ENCODE assay signal across 28 mouse cellular contexts in the genomic region with DNA sequence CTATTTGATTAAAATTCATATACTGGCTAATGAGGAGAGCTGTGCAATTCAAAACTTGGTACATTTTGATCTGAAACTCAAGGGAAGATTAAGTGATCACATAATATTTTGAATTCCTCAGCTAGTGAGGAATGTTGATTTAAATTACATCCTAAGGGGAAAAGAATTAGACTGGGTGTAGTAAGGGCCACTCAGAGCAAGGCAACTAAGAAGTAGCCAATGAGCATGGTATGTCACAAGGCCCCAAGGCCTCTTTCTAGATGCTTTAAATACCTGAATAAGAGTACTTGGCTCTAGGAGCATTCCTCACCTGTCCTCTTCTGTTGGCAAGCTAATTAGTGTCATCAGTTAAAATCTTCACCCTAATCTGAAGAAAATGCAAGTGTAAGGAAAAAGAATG.
"Had no signal": no experiment of that assay in that cellular context is flagged by ENCODE, and none has a peak within 500 bp of the region (broad histone marks: within the 10 kb centered on the region; RNA-seq: fewer than 3 reads in every experiment).

No protein-coding gene starts in this region.

- H3K9me3 ChIP-seq: embryonic facial prominence, embryonic 10.5 days; embryonic facial prominence, embryonic 12.5 days; embryonic facial prominence, embryonic 13.5 days; embryonic facial prominence, embryonic 15.5 days; forebrain, embryonic 10.5 days; forebrain, embryonic 12.5 days; forebrain, embryonic 13.5 days; forebrain, embryonic 15.5 days had no signal

- H3K4me2 ChIP-seq: embryonic facial prominence, embryonic 12.5 days; embryonic facial prominence, embryonic 13.5 days; embryonic facial prominence, embryonic 15.5 days; forebrain, embryonic 12.5 days; forebrain, embryonic 13.5 days; forebrain, embryonic 15.5 days had no signal

- ATAC-seq: forebrain, embryonic 13.5 days; forebrain, embryonic 14.5 days; forebrain, embryonic 15.5 days; forebrain, embryonic 16.5 days; forebrain, postnatal 0 days had no signal

- H3K27ac ChIP-seq: embryonic facial prominence, embryonic 10.5 days; embryonic facial prominence, embryonic 12.5 days; embryonic facial prominence, embryonic 13.5 days; embryonic facial prominence, embryonic 15.5 days; forebrain, embryonic 10.5 days; forebrain, embryonic 12.5 days; forebrain, embryonic 13.5 days; forebrain, embryonic 15.5 days; gastrocnemius, adult 2 months; heart, adult 2 months had no signal

- H3K4me1 ChIP-seq: embryonic facial prominence, embryonic 10.5 days; embryonic facial prominence, embryonic 12.5 days; embryonic facial prominence, embryonic 13.5 days; embryonic facial prominence, embryonic 15.5 days; forebrain, embryonic 10.5 days; forebrain, embryonic 12.5 days; forebrain, embryonic 13.5 days; forebrain, embryonic 15.5 days had no signal

- H3K36me3 ChIP-seq: embryonic facial prominence, embryonic 10.5 days; embryonic facial prominence, embryonic 12.5 days; embryonic facial prominence, embryonic 13.5 days; embryonic facial prominence, embryonic 15.5 days; forebrain, embryonic 10.5 days; forebrain, embryonic 12.5 days; forebrain, embryonic 15.5 days had no signal

- DNase-seq: cerebellum, adult 8-10 months; cerebellum, adult 9-10 months; cerebellum, adult 9-11 months; cerebellum, postnatal 10 days; cerebellum, postnatal 14 days; cerebellum, postnatal 25 days; cerebellum, postnatal 36 days; embryo, embryonic 11 days; forebrain, postnatal 0 days; gastrocnemius, adult 2 months; gastrocnemius, postnatal 10 days; gastrocnemius, postnatal 14 days; gastrocnemius, postnatal 25 days; gastrocnemius, postnatal 36 days; heart, adult 11 months; heart, adult 18-20 months; heart, adult 2 months had no signal

- H3K27me3 ChIP-seq: embryonic facial prominence, embryonic 12.5 days; embryonic facial prominence, embryonic 13.5 days; embryonic facial prominence, embryonic 15.5 days; forebrain, embryonic 12.5 days; forebrain, embryonic 13.5 days; forebrain, embryonic 15.5 days had no signal

- H3K9ac ChIP-seq: embryonic facial prominence, embryonic 12.5 days; embryonic facial prominence, embryonic 13.5 days; embryonic facial prominence, embryonic 15.5 days; forebrain, embryonic 12.5 days; forebrain, embryonic 13.5 days; forebrain, embryonic 15.5 days; forebrain, postnatal 0 days had no signal

- H3K4me3 ChIP-seq: embryonic facial prominence, embryonic 10.5 days; embryonic facial prominence, embryonic 12.5 days; embryonic facial prominence, embryonic 13.5 days; embryonic facial prominence, embryonic 15.5 days; erythroblast, embryonic 14.5 days; forebrain, embryonic 10.5 days; forebrain, embryonic 12.5 days; forebrain, embryonic 13.5 days; forebrain, embryonic 15.5 days; gastrocnemius, adult 2 months; heart, adult 2 months had no signal
